In genomic region chr9:95472926-95473325, GRCm38 (mm10) we compare ENCODE assay signal across 9 mouse cellular contexts. TPM values are rescaled to one million over a fixed set of nuclear protein-coding genes. Genes with fewer than 3 reads are reported as not detected.
DNase-seq lines count a peak whose midpoint lies in the region; ATAC-seq and TF ChIP-seq lines count a peak whose summit lies in the region.
"Had no signal": no experiment of that assay in that cellular context is flagged by ENCODE, and none has a peak within 500 bp of the region (broad histone marks: within the 10 kb centered on the region; RNA-seq: fewer than 3 reads in every experiment).

No protein-coding gene starts in this region.

- no peak overlapping the region for H3K27ac ChIP-seq in forebrain, embryonic 14.5 days (ENCODE audit: low read depth, low read length)
- H3K27ac ChIP-seq in forebrain, embryonic 15.5 days (replicated peaks): no peak overlapping the region
- no peak overlapping the region for H3K27ac ChIP-seq in lung, embryonic 14.5 days (ENCODE audit: low read depth)
- H3K27ac ChIP-seq: embryonic facial prominence, embryonic 15.5 days had no signal

- 95% methylated on average over 1 of the region's 1 CpGs for WGBS in forebrain, embryonic 14.5 days
- 95% methylated on average over 1 of the region's 1 CpGs for WGBS in forebrain, embryonic 15.5 days
- 88% methylated on average over 1 of the region's 1 CpGs for WGBS in lung, embryonic 14.5 days

- no peaks in the 10 kb centered on the region for H3K27me3 ChIP-seq in forebrain, embryonic 14.5 days (replicated peaks; ENCODE audit: control insufficient read depth, insufficient read depth, low read length)
- H3K27me3 ChIP-seq in forebrain, embryonic 15.5 days: no peaks in the 10 kb centered on the region
- no peaks in the 10 kb centered on the region for H3K27me3 ChIP-seq in lung, embryonic 14.5 days (ENCODE audit: insufficient read depth, low read length)
- H3K27me3 ChIP-seq: embryonic facial prominence, embryonic 15.5 days had no signal

- H3K9ac ChIP-seq in forebrain, embryonic 14.5 days (ENCODE audit: low read length): no peak overlapping the region
- H3K9ac ChIP-seq in forebrain, embryonic 15.5 days (replicated peaks): no peak overlapping the region
- H3K9ac ChIP-seq in lung, embryonic 14.5 days: no peak overlapping the region
- H3K9ac ChIP-seq: embryonic facial prominence, embryonic 15.5 days had no signal

- H3K4me2 ChIP-seq in forebrain, embryonic 14.5 days (ENCODE audit: low read length): no peak overlapping the region
- no peak overlapping the region for H3K4me2 ChIP-seq in forebrain, embryonic 15.5 days (replicated peaks)
- H3K4me2 ChIP-seq in lung, embryonic 14.5 days: no peak overlapping the region
- H3K4me2 ChIP-seq: embryonic facial prominence, embryonic 15.5 days had no signal

- peak; percentile 77 for DNase-seq in forebrain, embryonic 14.5 days (ENCODE audit: low spot score)
- peak; percentile 85 for DNase-seq in lung, embryonic 14.5 days
- DNase-seq in lung, postnatal 4 days: no peak
- DNase-seq in c-Kit-positive CD71-positive TER-119-positive erythroid progenitor cells, embryonic 14.5 days (ENCODE audit: low spot score): peak; percentile 28
- DNase-seq in naive thymus-derived CD4-positive, alpha-beta T cell, adult 2 months (ENCODE audit: low read depth): peak; percentile 52
- DNase-seq in cerebellum, adult 18-20 months: no peak
- no peak for DNase-seq in kidney, adult 11 months

- TF ChIP-seq CTCF in lung, embryonic 14.5 days (IDR thresholded peaks at IDR 0.05; ENCODE audit: low read depth): peak; percentile 57

- ATAC-seq in forebrain, embryonic 14.5 days: 0 out of 2 replicates have a peak, but pooled peaks have one; percentile 7
- no peak for ATAC-seq in forebrain, embryonic 15.5 days (replicated peaks)
- no peak for ATAC-seq in lung, embryonic 14.5 days (ENCODE audit: insufficient read depth)

- no peaks in the 10 kb centered on the region for H3K9me3 ChIP-seq in forebrain, embryonic 14.5 days (replicated peaks; ENCODE audit: control insufficient read depth, low read length)
- no peaks in the 10 kb centered on the region for H3K9me3 ChIP-seq in forebrain, embryonic 15.5 days
- H3K9me3 ChIP-seq in lung, embryonic 14.5 days (ENCODE audit: low read depth, low read length): no peaks in the 10 kb centered on the region
- H3K9me3 ChIP-seq: embryonic facial prominence, embryonic 15.5 days had no signal

- H3K4me3 ChIP-seq in forebrain, embryonic 14.5 days (ENCODE audit: low read depth, low read length): no peak overlapping the region
- no peak overlapping the region for H3K4me3 ChIP-seq in forebrain, embryonic 15.5 days
- H3K4me3 ChIP-seq in lung, embryonic 14.5 days (ENCODE audit: low read depth, low read length): no peak overlapping the region
- H3K4me3 ChIP-seq: embryonic facial prominence, embryonic 15.5 days had no signal

- peaks cover 60% of the 10 kb centered on the region for H3K36me3 ChIP-seq in forebrain, embryonic 14.5 days (ENCODE audit: control insufficient read depth, insufficient read depth, low read length)
- peaks cover 63% of the 10 kb centered on the region for H3K36me3 ChIP-seq in forebrain, embryonic 15.5 days
- H3K36me3 ChIP-seq in lung, embryonic 14.5 days (ENCODE audit: insufficient read depth): peaks cover 72% of the 10 kb centered on the region

- no peaks in the 10 kb centered on the region for H3K4me1 ChIP-seq in forebrain, embryonic 14.5 days (ENCODE audit: control insufficient read depth, insufficient read depth, low read length)
- H3K4me1 ChIP-seq in forebrain, embryonic 15.5 days: no peaks in the 10 kb centered on the region
- H3K4me1 ChIP-seq in lung, embryonic 14.5 days (ENCODE audit: insufficient read depth): no peaks in the 10 kb centered on the region
- H3K4me1 ChIP-seq: embryonic facial prominence, embryonic 15.5 days had no signal

RNA-seq across cellular contexts. Expression of gene U2surp, which starts 38.9 kb away (rescaled TPM):
- 129 and 132 TPM in 2 replicates for polyA plus RNA-seq in forebrain, embryonic 14.5 days (2014; fragmentation: Nextera tagmentation; extraction: Ambion mirVana)
- 154 and 162 TPM in 2 replicates for polyA plus RNA-seq in forebrain, embryonic 15.5 days (2015; fragmentation: Nextera tagmentation; extraction: Ambion mirVana)
- 125 and 138 TPM in 2 replicates for polyA plus RNA-seq in lung, embryonic 14.5 days (2014; fragmentation: Nextera tagmentation; extraction: Ambion mirVana)

Comparison
In these comparisons a context has a peak if more than half of its experiments do, and no peak if none do; other contexts are left out.
1. DNase-seq: peak in forebrain, embryonic 14.5 days (single experiment), lung, embryonic 14.5 days (single experiment), c-Kit-positive CD71-positive TER-119-positive erythroid progenitor cells, embryonic 14.5 days (single experiment) and naive thymus-derived CD4-positive, alpha-beta T cell, adult 2 months (single experiment); none in lung, postnatal 4 days (0 of 2), cerebellum, adult 18-20 months (0 of 2) and kidney, adult 11 months (single experiment).